Mouse (Mus musculus) CH12.LX (cell line): ENCODE results near the gene Eya2. TPM values are rescaled to one million over a fixed set of nuclear protein-coding genes. Genes with fewer than 3 reads are reported as not detected.

ENCODE experiments used
- DNase-seq: peaks from one replicate; pipeline ENCODE4 v3.0.0-alpha.2; 2013; ENCODE audit errors: extremely low read depth
- H3K27ac ChIP-seq: 2 replicates; pipeline ENCODE4 v1.5.1; 2012; ENCODE audit warnings: low read depth, mild to moderate bottlenecking, control low read depth, moderate library complexity; ENCODE audit not compliant: insufficient read depth
- H3K27me3 ChIP-seq: replicated peaks from 2 replicates; pipeline ENCODE3; 2012; ENCODE audit warnings: inconsistent platforms
- H3K36me3 ChIP-seq, 2 experiments: replicated peaks in 1 of 2; 2 replicates each; pipeline versions ENCODE3 to v1.6.1; 2012; ENCODE audit warnings: inconsistent platforms in 1 of 2, low read length in 1 of 2, mild to moderate bottlenecking in 1 of 2, mixed read lengths in 1 of 2, moderate library complexity in 1 of 2; ENCODE audit not compliant: control insufficient read depth in 1 of 2, insufficient read depth in 1 of 2
- H3K4me1 ChIP-seq, 2 experiments: 2 replicates each; pipeline ENCODE4 v1.6.1; 2012; ENCODE audit warnings: inconsistent platforms in 1 of 2, moderate library complexity in 1 of 2; ENCODE audit not compliant: insufficient read depth in 2 of 2, control insufficient read depth in 1 of 2
- H3K4me2 ChIP-seq: 2 replicates; pipeline ENCODE4 v1.6.1; 2012; ENCODE audit warnings: low read depth, mild to moderate bottlenecking, control low read depth; ENCODE audit not compliant: poor library complexity, insufficient read depth, severe bottlenecking
- H3K4me3 ChIP-seq, 3 experiments: fragments of 150-350 bp in 1 of 3; sonication (generic) in 1 of 3; replicated peaks in 1 of 3; 2 replicates each; pipeline versions ENCODE3 to v1.5.1; 2011 to 2012; ENCODE audit warnings: low read depth in 2 of 3, low read length in 2 of 3, mild to moderate bottlenecking in 2 of 3, moderate library complexity in 2 of 3, control low read depth in 1 of 3, improper control_type of control experiment in 1 of 3, inconsistent platforms in 1 of 3, mixed read lengths in 1 of 3; ENCODE audit not compliant: poor library complexity in 1 of 3
- H3K79me2 ChIP-seq: replicated peaks from 2 replicates; pipeline ENCODE4 v1.6.1; 2012; ENCODE audit warnings: mild to moderate bottlenecking, moderate library complexity; ENCODE audit not compliant: control insufficient read depth, poor library complexity, insufficient read depth, severe bottlenecking; ENCODE audit errors: extremely low read depth
- H3K9ac ChIP-seq: 2 replicates; pipeline ENCODE4 v1.6.1; 2012; ENCODE audit warnings: low read depth, mild to moderate bottlenecking, control low read depth, moderate library complexity; ENCODE audit not compliant: insufficient read depth
- H3K9me3 ChIP-seq: replicated peaks from 2 replicates; pipeline ENCODE3; 2012; ENCODE audit warnings: low read length, inconsistent platforms, mixed read lengths
- CTCF ChIP-seq, 2 experiments: IDR thresholded peaks in 1 of 2; conservative IDR thresholded peaks in 1 of 2; 2 replicates each; pipeline ENCODE4 v1.5.1; 2011 to 2012; ENCODE audit warnings: low read depth in 2 of 2, low read length in 2 of 2, improper control_type of control experiment in 1 of 2, inconsistent platforms in 1 of 2, mild to moderate bottlenecking in 1 of 2, moderate library complexity in 1 of 2
- ELF1 ChIP-seq: IDR thresholded peaks from 2 replicates; pipeline ENCODE4 v1.6.1; 2014; ENCODE audit warnings: low read depth, mild to moderate bottlenecking, inconsistent platforms, low read length, improper control_type of control experiment
- EP300 ChIP-seq: IDR thresholded peaks from 2 replicates; pipeline ENCODE4 v1.6.1; 2011; ENCODE audit warnings: low read length, improper control_type of control experiment
- GABPA ChIP-seq: IDR thresholded peaks from 2 replicates; pipeline ENCODE4 v1.6.1; 2012; ENCODE audit warnings: low read depth, low read length, improper control_type of control experiment, inconsistent platforms; ENCODE audit not compliant: insufficient replicate concordance
- IRF4 ChIP-seq: IDR thresholded peaks from 2 replicates; pipeline ENCODE4 v1.6.1; 2014; ENCODE audit warnings: low read depth, mild to moderate bottlenecking, inconsistent platforms, low read length, improper control_type of control experiment
- KAT2A ChIP-seq: IDR thresholded peaks from 2 replicates; pipeline ENCODE4 v1.6.1; 2012; ENCODE audit warnings: low read length, improper control_type of control experiment, inconsistent platforms; ENCODE audit not compliant: insufficient replicate concordance
- MAFK ChIP-seq: IDR thresholded peaks from 2 replicates; pipeline ENCODE4 v1.6.1; 2011; ENCODE audit warnings: low read length, improper control_type of control experiment; ENCODE audit not compliant: insufficient replicate concordance
- MAX ChIP-seq: IDR thresholded peaks from 2 replicates; pipeline ENCODE4 v1.6.1; 2011; ENCODE audit warnings: low read length, improper control_type of control experiment
- MAZ ChIP-seq: IDR thresholded peaks from 2 replicates; pipeline ENCODE4 v1.6.1; 2012; ENCODE audit warnings: low read depth, mild to moderate bottlenecking, inconsistent platforms, low read length, improper control_type of control experiment, moderate library complexity
- MYC ChIP-seq: IDR thresholded peaks from 2 replicates; pipeline ENCODE4 v1.6.1; 2011; ENCODE audit warnings: low read depth, mild to moderate bottlenecking, improper control_type of control experiment, low read length
- NELFE ChIP-seq: IDR thresholded peaks from 2 replicates; pipeline ENCODE4 v1.6.1; 2011; ENCODE audit warnings: low read depth, low read length, improper control_type of control experiment
- NRF1 ChIP-seq: IDR thresholded peaks from 2 replicates; pipeline ENCODE4 v1.6.1; 2014; ENCODE audit warnings: low read depth, mild to moderate bottlenecking, inconsistent platforms, low read length, improper control_type of control experiment, moderate library complexity
- PAX5 ChIP-seq: IDR thresholded peaks from 2 replicates; pipeline ENCODE4 v1.6.1; 2012; ENCODE audit warnings: low read length, inconsistent platforms, mixed read lengths
- POLR2A ChIP-seq: IDR thresholded peaks from 2 replicates; pipeline ENCODE4 v1.6.1; 2011; ENCODE audit warnings: low read depth, mild to moderate bottlenecking, improper control_type of control experiment, low read length
- POLR2AphosphoS2 ChIP-seq: IDR thresholded peaks from 2 replicates; pipeline ENCODE4 v1.6.1; 2011; ENCODE audit warnings: low read depth, low read length, improper control_type of control experiment
- RAD21 ChIP-seq: IDR thresholded peaks from 2 replicates; pipeline ENCODE4 v1.6.1; 2011; ENCODE audit warnings: low read depth, mild to moderate bottlenecking, low read length, improper control_type of control experiment, moderate library complexity
- RCOR1 ChIP-seq: conservative IDR thresholded peaks from 2 replicates; pipeline ENCODE4 v1.6.1; 2012; ENCODE audit warnings: low read depth, mild to moderate bottlenecking, inconsistent platforms, low read length, improper control_type of control experiment
- SIN3A ChIP-seq: IDR thresholded peaks from 2 replicates; pipeline ENCODE4 v1.6.1; 2012; ENCODE audit warnings: low read length, improper control_type of control experiment, inconsistent platforms
- TBP ChIP-seq: conservative IDR thresholded peaks from 2 replicates; pipeline ENCODE4 v1.6.1; 2011; ENCODE audit warnings: low read depth, low read length, improper control_type of control experiment
- TCF12 ChIP-seq: IDR thresholded peaks from 2 replicates; pipeline ENCODE4 v1.6.1; 2014; ENCODE audit warnings: low read depth, mild to moderate bottlenecking, inconsistent platforms, low read length, improper control_type of control experiment
- USF1 ChIP-seq: IDR thresholded peaks from 2 replicates; pipeline ENCODE4 v1.6.1; 2014; ENCODE audit warnings: low read depth, mild to moderate bottlenecking, inconsistent platforms, low read length, improper control_type of control experiment
- USF2 ChIP-seq: conservative IDR thresholded peaks from 2 replicates; pipeline ENCODE4 v1.6.1; 2011; ENCODE audit warnings: low read depth, low read length, improper control_type of control experiment
- dilution Hi-C: fragments of 300-500 bp; cut with MboI; formaldehyde crosslinking; loops from 2 replicates; pipeline ENCODE4 v1.14.3; 2020; ENCODE audit warnings: low sequenced_read_pairs; ENCODE audit not compliant: extremely low pct_unique_long_range_greater_than_20kb, extremely low pct_ligation_motif_present
- in situ Hi-C: fragments of 300-500 bp; cut with MboI; formaldehyde crosslinking; loops from 3 replicates; pipeline ENCODE4 v1.14.3; 2019; ENCODE audit warnings: low sequenced_read_pairs, low pct_ligation_motif_present, low pct_unique_long_range_greater_than_20kb, mixed read lengths
- polyA plus RNA-seq: library from polyadenylated mRNA; unstranded; fragments of >175 nt; gene quantifications from 2 replicates; pipeline ENCODE4 v1.2.1, GENCODE M21; 2012; ENCODE audit warnings: low read depth; ENCODE audit not compliant: insufficient read length
- total RNA-seq, 2 experiments: library from RNA; depleted of rRNA; stranded (reverse); fragments of 300-350 nt in 1 of 2; fragments of >200 nt in 1 of 2; gene quantifications; 2 replicates each; pipeline ENCODE4 v1.2.3; 2012 to 2014

Gene Eya2
- total and polyA plus RNA-seq, 3 experiments: not detected

- Histone ChIP-seq H3K36me3 (no peaks in the 10 kb centered on the region), H3K27ac (no peak overlapping the region), H3K9ac (no peak overlapping the region), H3K4me2 (no peak overlapping the region), H3K27me3 (peaks cover 15% of the 10 kb centered on the region), H3K4me1 (peaks cover 14 to 34% of the 10 kb centered on the region in 2 experiments), H3K9me3 (no peaks in the 10 kb centered on the region), H3K4me3 (no peak overlapping the region), H3K79me2 (no peaks in the 10 kb centered on the region)
- dilution Hi-C loops: no loop called here
- TF ChIP-seq NELFE: no peak
- TF ChIP-seq KAT2A: no peak
- TF ChIP-seq MYC: no peak
- TF ChIP-seq POLR2AphosphoS2: no peak
- TF ChIP-seq PAX5: no peak
- TF ChIP-seq MAFK: no peak
- TF ChIP-seq TCF12: no peak
- TF ChIP-seq ELF1: no peak
- no peak for TF ChIP-seq TBP
- TF ChIP-seq EP300: no peak
- TF ChIP-seq MAX: no peak
- in situ Hi-C loops: no loop called here
- DNase-seq: no peak
Measured at GRCm38 (mm10) chr2:165651031-165651430, 56.2 kb downstream of the Eya2 start.

GRCm38 (mm10) chr2:165652281-165652680 lies 57.4 kb downstream of the Eya2 start:
- peaks cover 9% of the 10 kb centered on the region for H3K27me3 ChIP-seq
- H3K36me3 ChIP-seq: no peaks in the 10 kb centered on the region
- H3K4me3 ChIP-seq: no peak overlapping the region
- TF ChIP-seq USF2: no peak
- no peak for TF ChIP-seq EP300
- no peak for TF ChIP-seq NRF1
- no peak for TF ChIP-seq IRF4
- TF ChIP-seq TCF12: no peak
- TF ChIP-seq KAT2A: no peak
- TF ChIP-seq USF1: no peak
- no peak for TF ChIP-seq MAX
- TF ChIP-seq POLR2A: no peak
- TF ChIP-seq GABPA: no peak
- TF ChIP-seq RCOR1: no peak
- TF ChIP-seq NELFE: no peak
- no peak for TF ChIP-seq MAZ
- TF ChIP-seq RAD21: no peak
- TF ChIP-seq CTCF (conservative IDR thresholded peaks at IDR 0.05 in 1 of 2, IDR thresholded peaks at IDR 0.05 in 1 of 2; ENCODE audit: low read depth in 2 of 2, low read length in 2 of 2): no peak
- no peak for TF ChIP-seq SIN3A
- no peak for TF ChIP-seq POLR2AphosphoS2
- dilution Hi-C loops: no loop called here
- no peak for DNase-seq
- peaks cover 14 to 34% of the 10 kb centered on the region in 2 experiments for H3K4me1 ChIP-seq
- H3K9me3 ChIP-seq: no peaks in the 10 kb centered on the region
- no peaks in the 10 kb centered on the region for H3K79me2 ChIP-seq
- H3K27ac ChIP-seq: no peak overlapping the region
- in situ Hi-C loops: no loop called here
- H3K9ac ChIP-seq: no peak overlapping the region
- H3K4me2 ChIP-seq: no peak overlapping the region
